Mouse (Mus musculus) heart, adult 18-20 months (tissue): ENCODE results near the gene Nav2. TPM values are rescaled to one million over a fixed set of nuclear protein-coding genes. Genes with fewer than 3 reads are reported as not detected.

Experiments used
- DNase-seq, 2 experiments: peaks; one replicate each; pipeline ENCODE4 v3.0.0; 2021 to 2022; ENCODE audit warnings: mixed read lengths in 1 of 2
- total RNA-seq, 2 experiments: library from RNA; stranded (reverse); gene quantifications; 2 replicates each; pipeline ENCODE4 v1.2.3; 2021

Gene Nav2
- total RNA-seq, 2 experiments from 2014 or later, result 35.5 to 45.2 TPM

DNA sequence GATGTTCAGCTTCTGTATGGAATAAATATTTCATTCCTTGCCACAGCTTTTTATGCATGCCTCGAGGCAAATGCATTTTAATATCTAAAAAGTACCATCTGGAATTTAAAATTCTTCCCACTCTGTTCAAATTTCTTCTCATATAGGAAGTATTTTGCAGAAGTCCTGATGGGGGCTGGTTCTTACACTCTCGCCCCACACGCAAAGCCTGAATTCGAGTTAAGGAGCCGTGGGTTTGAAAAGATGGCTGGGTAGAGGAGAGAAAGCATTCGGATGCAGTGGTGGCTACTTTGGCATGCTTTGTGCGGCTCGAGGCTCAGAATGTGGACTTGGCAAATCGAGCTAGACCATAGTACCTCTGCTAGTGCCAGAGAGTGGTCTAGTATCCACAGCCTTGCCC is 499.2 kb downstream of the Nav2 start:
- no peak for DNase-seq

DNA sequence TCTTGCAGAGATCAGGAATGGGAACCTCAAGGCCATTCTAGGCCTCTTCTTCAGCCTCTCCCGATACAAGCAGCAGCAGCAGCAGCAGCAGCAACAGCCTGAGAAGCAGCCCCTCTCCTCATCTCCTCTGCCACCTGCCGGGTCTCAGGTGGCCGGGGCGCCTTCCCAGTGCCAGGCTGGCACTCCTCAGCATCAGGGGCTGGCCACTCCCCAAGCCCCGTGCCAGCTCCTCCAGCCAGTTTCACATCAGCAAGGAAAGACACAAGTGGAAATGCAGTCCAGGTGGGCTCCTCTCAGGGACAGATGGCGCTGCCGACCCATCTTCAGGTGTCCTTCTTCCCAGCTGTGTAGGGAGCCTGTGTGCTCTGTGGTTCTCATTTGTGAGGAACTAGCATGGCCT is 500.1 kb downstream of the Nav2 start:
- DNase-seq, result no peak

DNA sequence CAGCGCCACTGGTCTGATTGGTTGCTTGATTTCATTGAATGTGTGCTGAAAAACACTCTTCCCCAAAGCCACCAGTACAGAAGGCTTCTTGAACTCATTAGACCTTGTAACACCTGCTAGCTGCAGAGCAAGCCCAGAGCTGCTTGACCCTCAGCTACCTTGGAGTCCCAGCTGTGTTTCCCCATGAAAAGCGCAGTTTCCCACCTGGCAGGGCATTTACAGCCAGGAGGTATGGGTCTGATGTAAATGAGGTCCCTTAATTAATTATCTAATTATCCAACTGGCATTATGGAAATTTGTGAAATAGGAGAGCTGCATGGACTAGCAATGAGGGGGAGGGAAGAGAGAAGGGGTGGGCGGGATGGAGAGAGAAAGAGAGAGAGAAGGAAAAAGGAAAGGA is 500.7 kb downstream of the Nav2 start:
- DNase-seq, result no peak

DNA sequence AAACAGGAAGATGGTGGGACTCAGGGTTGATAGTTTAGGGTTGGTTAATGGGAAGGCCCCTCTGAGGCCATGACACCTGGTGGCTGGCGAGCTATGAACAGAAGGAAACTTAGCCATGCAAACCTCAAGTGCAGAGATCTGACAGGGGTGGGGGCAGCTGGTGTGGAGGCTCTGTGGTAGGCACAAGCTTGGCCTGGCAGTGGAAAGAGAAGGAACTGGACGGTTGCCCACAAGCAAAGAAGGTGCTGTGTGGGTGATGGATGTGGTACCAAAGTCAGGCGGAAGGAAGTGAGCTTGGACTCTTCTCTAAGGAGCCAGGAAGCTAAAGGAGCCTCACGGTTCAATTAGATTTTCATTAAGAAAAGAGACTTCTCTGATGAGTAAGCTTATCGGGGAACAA is 501.7 kb downstream of the Nav2 start:
- no peak for DNase-seq

DNA sequence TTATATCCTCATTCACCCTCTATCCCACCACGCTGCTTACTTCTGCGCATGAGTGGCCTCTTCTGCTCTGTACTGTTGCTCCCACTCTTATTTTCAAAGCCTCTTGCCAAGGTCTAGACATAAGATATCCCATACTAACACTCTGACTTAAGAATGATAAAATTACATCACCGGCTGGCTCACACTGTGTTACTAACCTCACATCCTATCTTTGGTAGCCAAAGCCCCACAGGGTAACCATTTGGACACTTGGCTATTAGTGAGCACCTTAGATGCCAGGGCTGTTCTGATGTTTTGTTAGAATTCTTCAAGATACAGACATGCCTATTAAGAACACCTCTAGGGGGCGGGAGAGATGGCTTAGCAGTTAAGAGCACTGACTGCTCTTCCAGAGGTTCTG is 502.4 kb downstream of the Nav2 start:
- no peak for DNase-seq

DNA sequence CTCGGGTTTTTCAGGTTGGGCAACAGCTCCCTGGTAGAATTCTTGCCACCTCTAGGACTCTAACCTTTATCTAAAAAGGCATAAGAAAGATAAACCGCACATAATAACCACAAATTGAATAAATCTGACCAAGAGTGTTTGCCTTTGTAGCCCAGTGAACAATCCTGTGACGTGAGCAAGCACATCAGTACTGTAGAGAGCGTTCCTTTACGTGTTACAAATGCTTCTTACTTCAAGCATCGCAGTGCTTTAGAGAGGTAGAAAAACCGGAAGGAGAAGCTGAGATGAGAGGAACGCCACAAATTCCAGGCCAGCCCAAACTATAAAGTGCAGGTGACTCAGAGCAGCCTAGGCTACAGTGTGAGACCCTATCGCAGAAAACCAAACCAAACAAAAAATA is 503.3 kb downstream of the Nav2 start:
- DNase-seq, result no peak

DNA sequence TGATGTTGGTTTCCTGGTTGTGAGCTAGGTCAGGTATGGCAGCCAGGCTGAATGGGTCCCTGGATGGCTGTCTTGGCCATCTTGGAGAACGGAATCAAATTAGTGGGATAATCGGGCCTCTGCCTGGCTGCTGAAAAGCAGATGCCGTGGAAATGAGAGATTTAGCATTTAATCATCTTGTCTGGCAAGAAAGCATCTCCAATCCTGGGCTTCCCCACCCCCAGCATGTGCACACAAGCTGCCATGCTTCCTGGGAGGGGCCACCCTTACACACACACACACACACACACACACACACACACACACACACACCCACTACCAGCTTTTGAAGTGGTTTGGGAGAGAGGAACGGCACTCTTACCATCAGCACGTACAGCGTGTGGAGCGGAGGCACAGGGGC is 506.6 kb downstream of the Nav2 start:
- no peak for DNase-seq

DNA sequence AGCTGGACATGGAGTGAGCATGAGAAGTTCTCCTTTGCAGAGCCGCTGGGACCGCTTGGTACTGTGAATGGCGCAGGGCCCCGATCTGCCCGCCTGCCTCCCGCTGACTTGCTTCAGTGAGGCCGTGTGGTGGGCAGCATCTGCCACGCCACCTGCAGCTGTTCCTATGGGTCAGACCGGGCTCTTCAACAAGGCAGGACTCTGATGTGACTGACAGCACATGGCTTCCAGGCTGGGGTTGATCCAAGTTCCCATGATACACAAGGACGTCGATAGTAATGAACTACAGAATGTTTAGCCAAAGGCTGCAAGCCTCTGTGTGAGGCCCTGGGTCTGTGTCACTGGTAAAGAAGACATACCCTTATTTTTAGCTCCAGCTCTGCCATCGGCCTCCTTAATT is 507.2 kb downstream of the Nav2 start:
- DNase-seq, result no peak

DNA sequence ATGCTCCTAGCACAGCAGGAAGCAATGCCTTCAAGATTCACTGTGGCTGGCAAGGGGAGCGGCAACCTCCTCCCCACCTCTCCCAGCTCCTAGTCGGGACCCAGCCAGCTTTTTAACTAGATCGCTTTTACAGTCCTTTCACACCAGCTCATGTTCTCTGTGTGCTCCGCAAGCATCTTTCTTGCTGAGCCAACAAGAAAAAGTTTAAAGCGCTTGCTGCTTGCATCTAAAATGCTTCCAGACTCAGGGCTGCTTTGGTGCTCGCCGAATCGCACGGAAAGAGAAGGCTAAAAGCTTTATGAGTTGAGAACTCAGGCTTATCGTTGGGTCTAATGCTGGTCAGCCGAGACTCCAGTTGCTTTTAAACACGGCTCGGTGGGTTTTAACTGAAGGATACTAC is 510.3 kb downstream of the Nav2 start:
- DNase-seq, result no peak

DNA sequence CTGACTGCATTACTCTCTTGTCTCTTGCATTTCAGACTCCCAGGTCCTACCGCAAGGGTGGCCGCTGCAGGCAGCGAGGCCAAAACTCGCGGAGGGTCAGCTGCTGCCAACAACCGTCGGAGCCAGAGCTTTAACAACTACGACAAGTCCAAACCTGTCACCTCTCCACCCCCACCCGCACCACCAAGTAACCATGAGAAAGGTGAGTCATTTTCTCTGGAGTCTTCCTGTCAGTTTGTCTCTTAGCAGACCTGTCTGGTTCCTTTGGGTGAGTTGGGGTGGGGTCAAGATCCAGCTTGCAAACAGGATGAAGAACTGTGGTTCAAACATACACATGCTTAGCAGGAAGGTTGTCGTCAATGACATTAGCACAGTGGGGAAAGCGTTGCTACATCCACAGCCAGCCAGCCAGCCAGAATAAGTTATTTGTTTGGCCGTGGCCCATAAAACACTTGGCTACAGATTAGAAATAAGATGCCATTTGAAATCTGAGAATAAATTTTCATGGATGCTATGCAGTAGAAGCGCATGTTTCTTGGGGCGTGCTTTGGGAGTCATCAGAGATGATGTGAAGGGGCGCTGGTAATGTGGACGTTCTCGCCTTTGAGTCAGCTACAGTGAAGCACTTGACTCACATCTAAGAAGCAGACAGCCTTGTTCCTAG is 511.8 kb downstream of the Nav2 start:
- no peak for DNase-seq

DNA sequence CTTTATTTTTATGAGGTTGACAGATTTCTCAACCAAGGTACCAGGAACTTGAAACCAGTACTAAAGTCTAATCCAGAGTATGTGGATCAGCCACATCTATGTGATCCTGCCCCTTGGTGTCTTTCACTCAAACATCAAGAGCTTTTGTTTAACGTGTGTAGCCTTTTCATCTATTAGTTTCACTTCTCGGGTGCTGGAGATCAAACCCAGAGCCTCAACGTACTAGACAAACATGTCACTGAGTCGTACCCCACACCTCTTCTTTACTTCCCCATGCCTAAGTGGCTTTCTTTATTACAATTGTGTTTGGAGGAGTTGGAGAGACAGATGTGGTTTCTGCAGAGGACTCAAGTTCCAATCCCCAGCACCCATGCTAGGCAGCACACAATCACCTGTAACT is 512.7 kb downstream of the Nav2 start:
- DNase-seq, result no peak

DNA sequence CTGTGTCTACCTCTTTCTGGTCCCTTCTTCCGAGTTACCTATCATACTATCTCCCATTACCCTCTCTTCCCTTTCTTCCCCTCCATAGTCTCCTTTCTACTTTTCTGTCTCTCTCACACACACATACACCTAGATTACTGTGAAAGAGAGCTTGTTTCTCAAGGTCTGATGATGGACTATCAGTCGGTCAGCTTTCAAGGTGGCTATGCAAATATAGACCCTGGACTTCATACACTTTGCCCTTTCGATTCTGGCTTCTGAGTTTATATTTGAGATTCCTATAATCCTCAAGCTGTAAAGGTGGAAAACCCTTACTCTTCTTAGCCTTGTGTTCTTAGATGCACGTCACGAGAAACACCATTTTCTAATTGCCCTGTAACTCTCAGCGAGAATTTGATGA is 515.4 kb downstream of the Nav2 start:
- DNase-seq, result no peak

DNA sequence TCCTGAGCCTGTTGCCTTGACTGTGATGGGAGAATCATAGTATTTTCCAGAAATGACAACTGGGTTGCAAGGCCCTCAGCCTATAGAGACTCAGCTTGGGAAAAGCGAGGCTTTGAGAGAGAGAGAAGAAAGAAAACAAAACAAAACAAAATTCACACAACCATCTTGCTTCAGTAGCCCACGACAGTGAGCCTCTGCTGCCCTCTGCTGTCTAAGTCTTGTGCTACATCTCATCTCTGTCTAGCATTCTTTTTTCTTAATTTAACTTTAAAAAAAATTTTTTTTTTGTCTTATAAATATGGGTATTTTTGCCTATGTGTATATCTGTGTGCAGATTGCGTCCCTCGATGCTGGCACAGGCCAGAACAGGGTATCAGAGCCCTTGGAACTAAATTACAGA is 517.5 kb downstream of the Nav2 start:
- DNase-seq, result peak in 1 of 2 experiments; percentile 69

DNA sequence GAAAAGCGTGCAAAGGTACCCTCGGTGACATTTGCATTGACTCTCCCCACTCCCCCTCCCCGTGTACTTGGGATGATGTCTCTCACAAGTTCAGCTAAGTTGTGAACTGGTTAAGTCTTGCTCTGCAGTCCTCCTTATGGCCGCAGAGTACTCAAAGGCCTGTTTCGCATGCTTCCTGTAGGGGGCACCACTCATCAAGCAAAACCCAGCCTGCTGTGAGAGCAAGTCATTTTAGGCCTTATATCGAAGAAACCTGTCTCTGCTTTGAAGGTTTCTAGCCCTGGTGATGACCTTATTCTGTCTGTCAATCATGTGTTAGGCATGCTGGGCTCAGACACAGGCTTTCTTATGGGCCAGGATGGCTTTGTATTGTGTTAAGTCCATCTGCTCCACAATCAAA is 519.3 kb downstream of the Nav2 start:
- DNase-seq, result no peak

DNA sequence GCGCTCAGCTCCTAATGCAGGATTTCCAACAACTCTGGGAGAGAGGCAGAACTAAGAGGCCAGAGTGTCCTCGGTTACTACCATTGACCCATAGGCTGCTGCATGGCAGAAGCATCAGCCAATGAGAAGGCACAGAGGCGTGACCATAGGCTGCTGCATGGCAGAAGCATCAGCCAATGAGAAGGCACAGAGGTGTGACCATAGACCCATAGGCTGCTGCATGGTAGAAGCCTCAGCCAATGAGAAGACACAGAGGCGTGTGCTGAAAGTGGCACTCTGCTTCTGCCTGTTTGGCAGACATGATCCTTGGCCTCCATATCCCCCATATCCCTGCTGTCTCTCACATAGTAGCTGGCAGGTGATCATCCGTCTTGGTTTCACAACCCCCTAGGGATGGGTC is 520.4 kb downstream of the Nav2 start:
- DNase-seq, result no peak

DNA sequence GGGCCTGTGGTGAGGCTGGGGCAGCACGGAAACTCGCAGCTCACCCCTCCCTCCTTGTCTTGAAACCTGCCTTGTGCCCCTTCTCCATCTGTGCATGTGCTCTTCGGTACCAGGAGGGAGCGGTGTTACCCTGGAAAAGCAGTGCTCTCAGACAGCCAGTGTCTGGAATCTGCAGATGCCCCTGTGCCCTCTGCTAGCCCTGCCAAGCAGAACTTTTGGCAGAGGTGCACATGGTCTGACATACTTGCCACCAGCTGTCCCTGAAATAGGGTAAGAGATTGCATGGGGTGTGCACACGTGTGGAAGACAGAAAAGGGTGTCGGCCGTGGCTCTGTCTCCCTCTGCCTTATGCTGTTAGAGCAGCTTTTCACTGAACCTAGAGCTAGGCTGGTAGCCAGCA is 522.3 kb downstream of the Nav2 start:
- DNase-seq, result peak; percentile 51 to 77

DNA sequence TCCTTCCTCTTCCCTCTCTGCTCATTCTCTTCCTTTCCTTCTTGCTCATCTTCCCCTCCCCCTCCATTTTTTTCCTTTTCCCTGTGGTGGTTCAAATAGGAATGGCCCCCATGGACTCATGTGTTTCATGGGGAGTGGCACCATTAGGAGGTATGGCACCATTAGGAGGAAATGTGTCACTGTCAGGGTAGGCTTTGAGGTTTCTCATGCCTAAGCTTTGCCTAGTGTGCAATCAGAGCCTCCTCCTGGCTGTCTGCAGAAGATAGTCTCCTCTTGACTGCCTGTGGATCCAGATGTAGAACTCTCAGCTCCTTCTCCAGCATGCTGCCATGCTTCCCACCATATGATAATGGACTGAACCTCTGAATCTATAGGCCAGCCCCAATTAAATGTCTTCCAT is 525.4 kb downstream of the Nav2 start:
- DNase-seq, result no peak

DNA sequence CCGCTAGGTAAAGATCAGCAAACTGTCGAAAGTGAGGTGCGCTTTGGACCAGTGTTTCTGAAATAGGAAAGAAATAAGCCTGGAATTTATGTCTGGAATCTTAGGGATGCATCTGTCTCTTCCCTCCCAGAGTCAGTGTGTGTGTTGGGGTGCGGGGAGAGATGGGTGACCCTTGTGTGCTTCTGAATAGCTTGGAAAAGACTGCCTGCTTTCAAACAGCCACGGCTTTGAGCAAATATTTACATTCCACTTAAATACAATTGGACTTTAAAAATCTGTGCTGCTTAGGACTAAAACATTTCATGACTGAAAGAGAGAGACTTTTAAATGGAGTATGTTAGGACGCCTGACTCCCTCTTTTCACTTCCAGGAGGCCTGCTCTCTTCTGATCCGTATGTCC is 528.0 kb downstream of the Nav2 start:
- no peak for DNase-seq

DNA sequence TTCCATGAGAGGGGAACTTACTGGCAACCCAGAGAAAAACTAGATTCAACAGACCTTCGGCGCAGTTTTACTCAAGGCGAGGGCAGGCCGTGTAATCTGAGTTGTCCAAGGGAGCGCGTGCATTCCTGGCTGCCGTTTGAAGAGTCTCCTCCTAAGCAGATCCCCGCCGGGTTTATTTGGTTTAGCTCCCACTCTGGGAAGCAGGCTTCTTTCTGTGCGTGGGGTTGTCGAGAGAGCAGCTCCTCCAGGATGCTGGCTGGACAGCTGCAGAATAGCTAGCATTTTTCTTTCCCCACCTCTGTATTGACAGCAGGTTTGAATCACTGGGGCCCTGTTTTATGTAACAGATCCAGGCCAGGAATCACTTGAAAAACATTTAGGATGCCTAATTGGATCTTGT is 529.4 kb downstream of the Nav2 start:
- DNase-seq, result peak in 1 of 2 experiments; percentile 18

DNA sequence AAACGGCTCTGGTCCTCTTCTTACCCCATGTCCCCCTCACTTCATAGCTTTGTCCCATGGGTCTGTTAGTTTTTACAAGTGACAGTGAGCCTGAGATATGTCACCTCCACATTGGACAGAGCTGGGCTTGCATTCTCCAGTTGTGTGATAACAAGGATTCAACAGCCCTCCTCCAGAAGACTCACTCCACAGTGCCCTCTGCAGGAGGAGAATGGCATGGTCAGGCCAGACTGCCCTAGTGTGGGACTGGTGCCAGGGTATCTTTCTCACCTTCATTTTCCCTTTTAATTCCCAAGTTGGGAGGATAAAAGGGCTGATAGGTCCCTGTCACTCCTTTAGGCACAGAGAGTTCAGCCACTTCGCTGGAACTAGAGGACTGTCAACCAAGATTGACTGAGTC is 530.6 kb downstream of the Nav2 start:
- DNase-seq, result peak in 1 of 2 experiments; percentile 48

DNA sequence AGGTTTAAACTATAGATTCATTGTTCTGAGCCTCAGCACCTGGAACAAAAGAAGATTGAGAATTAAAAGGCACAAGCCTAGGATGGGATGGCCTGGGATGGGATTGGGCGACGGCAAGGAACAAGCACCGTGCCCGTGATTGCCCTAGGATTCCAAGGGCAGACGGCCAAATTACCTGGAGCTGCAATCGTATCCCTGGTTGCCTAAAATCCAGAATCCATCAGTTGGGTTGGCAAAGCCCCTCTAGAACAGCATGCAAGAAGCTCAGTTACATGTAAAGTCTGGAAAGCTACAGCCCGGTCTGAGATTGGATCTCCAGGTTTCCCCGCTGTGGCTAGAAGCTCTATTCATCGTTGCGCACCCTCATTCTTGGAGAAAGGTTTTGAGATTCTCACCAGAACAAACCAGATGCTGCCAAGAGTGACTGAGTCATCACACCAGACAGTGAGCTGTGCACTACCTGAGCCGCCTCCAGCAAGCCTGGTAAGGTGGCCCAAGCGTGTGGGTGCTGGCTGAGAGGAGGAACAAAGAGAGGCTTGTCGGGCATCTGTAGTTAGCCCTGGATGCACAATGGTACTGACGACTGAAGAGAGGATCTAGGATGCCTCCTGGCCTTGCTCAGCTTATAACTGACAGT is 531.9 kb downstream of the Nav2 start:
- no peak for DNase-seq

DNA sequence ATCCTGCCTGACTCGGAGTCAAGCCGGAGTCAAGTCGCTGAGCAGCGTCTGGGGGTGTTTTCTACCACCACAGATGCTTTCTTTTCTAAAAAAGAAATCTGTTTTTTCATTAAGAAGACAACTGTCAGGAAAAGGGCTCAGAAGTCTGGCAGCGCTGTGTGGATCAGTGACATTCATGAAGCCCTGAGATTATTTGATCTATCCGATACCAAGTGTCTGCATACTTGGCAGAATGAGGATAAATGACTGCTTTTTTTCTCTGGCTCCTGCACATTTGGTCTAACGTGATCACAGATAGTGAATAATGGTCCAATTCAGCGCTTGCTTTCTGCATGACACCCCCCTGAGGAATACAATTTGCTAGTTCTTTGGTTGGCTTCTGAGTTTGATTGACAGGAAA is 533.7 kb downstream of the Nav2 start:
- DNase-seq, result no peak

DNA sequence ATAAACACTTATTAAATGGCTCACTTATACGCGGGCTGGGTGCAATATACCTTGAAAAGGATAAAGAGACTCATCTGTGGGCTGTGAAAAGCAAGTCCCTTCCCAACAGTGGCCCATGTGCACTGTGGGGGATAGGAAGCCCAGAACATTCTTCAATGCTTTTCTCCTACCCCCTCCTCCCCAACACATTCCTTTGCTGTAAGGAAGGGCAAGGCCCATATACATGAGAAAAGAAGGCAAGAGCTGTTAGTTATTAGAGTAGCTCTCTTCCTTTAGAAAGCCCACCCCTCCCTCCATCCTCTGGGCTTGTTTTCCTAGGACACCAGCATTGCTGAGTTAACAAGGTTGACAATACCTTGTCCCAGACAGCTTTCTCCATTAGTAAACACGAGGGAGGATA is 540.1 kb downstream of the Nav2 start:
- DNase-seq, result no peak
